Mouse (Mus musculus) heart, embryonic 14.5 days (tissue): ENCODE results near the gene Hebp1. TPM values are rescaled to one million over a fixed set of nuclear protein-coding genes. Genes with fewer than 3 reads are reported as not detected.

Experiments
- ATAC-seq: fragments of 200-750 bp; cut with Nextera tagmentation; 2 replicates; pipeline ENCODE4 v1.8.0; 2017; ENCODE audit warnings: low read depth, moderate TSS enrichment; ENCODE audit not compliant: insufficient number of reproducible peaks, insufficient read depth, low FRiP score
- H3K27ac ChIP-seq, 2 experiments: fragments of 200-500 bp in 1 of 2; fragments of 300-500 bp in 1 of 2; sonication (generic) in 1 of 2; replicated peaks in 1 of 2; 2 replicates each; pipeline ENCODE4 v1.5.1; 2012 to 2014; ENCODE audit warnings: low read depth in 2 of 2, low read length in 2 of 2, control low read depth in 1 of 2, mild to moderate bottlenecking in 1 of 2, mixed read lengths in 1 of 2; ENCODE audit not compliant: control insufficient read depth in 1 of 2, insufficient read depth in 1 of 2
- H3K27me3 ChIP-seq: fragments of 300-500 bp; sonication (generic); 2 replicates; pipeline ENCODE4 v1.6.1; 2014; ENCODE audit warnings: mild to moderate bottlenecking, low read length, control low read depth; ENCODE audit not compliant: control insufficient read depth, insufficient read depth
- H3K36me3 ChIP-seq: fragments of 300-500 bp; sonication (generic); 2 replicates; pipeline ENCODE4 v1.6.1; 2014; ENCODE audit warnings: mild to moderate bottlenecking, control low read depth, low read length, mixed read lengths; ENCODE audit not compliant: control insufficient read depth, insufficient read depth
- H3K4me1 ChIP-seq, 2 experiments: fragments of 200-500 bp in 1 of 2; fragments of 300-500 bp in 1 of 2; sonication (generic) in 1 of 2; 2 replicates each; pipeline ENCODE4 v1.6.1; 2012 to 2014; ENCODE audit warnings: low read length in 2 of 2, control low read depth in 1 of 2, mixed read lengths in 1 of 2; ENCODE audit not compliant: control insufficient read depth in 2 of 2, insufficient read depth in 2 of 2
- H3K4me2 ChIP-seq: fragments of 300-500 bp; sonication (generic); 2 replicates; pipeline ENCODE4 v1.6.1; 2014; ENCODE audit warnings: mild to moderate bottlenecking, low read length
- H3K4me3 ChIP-seq, 2 experiments: fragments of 200-500 bp in 1 of 2; fragments of 300-500 bp in 1 of 2; sonication (generic) in 1 of 2; 2 replicates each; pipeline ENCODE4 v1.5.1; 2012 to 2014; ENCODE audit warnings: low read length in 2 of 2, mild to moderate bottlenecking in 2 of 2, control low read depth in 1 of 2, low read depth in 1 of 2, moderate library complexity in 1 of 2; ENCODE audit not compliant: control insufficient read depth in 1 of 2, insufficient read depth in 1 of 2
- H3K9ac ChIP-seq: fragments of 300-500 bp; sonication (generic); 2 replicates; pipeline ENCODE4 v1.6.1; 2014; ENCODE audit warnings: mild to moderate bottlenecking, low read length
- H3K9me3 ChIP-seq: fragments of 300-500 bp; sonication (generic); 2 replicates; pipeline ENCODE4 v1.6.1; 2016; ENCODE audit warnings: low read length, control low read depth; ENCODE audit not compliant: control insufficient read depth
- WGBS: fragments of 180-500 bp; shearing (Covaris S2); extraction: QIAGEN DNeasy Blood & Tissue Kit; methylation state at CpG from one replicate; pipeline ENCODE4 v1.1.7; 2014; 5-methylcytosine and 5-hydroxymethylcytosine counted together
- polyA plus RNA-seq: library from polyadenylated mRNA; unstranded; fragments of >200 nt; fragmentation: Nextera tagmentation; extraction: Ambion mirVana; gene quantifications from 2 replicates; pipeline ENCODE4 v1.2.1, GENCODE M21; 2014

Gene Hebp1
- 2.5 and 9.2 TPM in 2 replicates for polyA plus RNA-seq

DNA sequence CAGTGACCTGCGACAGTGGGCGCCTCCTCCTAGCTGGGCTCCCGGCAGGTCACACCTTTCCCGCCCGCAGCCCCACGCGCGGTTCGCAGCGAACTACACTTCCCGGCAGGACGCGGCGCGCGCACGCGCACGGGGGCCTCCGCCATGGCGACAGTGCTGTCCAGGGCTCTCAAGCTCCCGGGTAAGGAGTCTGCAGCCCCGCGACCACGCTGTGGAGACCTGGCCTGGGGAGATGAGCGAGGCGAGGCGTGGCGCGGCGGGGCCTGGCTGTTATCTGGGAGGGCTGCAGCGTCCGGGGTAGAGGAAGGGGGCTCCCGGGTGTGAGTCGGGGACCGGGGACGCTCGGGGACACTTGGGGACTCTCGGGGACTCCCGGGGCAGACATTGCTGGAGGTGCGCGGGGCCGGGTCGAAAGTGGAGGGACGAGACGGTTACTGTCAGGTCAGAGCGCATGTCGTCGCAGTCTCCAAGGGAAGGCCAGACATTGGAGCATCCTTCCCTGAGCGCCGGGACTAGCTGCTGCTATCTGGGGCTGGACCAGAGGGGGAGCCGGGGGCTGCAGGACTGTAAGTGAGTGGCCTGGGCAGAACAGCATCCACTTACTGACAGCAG lies at the start of gene Hebp1, which contains the start of gene Fam234b:
Hebp1 (minus strand) TSS at position 102 of the 612 bp plus-strand sequence.
Fam234b (plus strand) TSS at position 57 of the 612 bp plus-strand sequence.
- Histone ChIP-seq H3K4me2 (peak within 1 kb of the TSS; percentile 72), H3K36me3 (no peaks in the 10 kb centered on the region), H3K4me3 (peak within 1 kb of the TSS; percentile 69 to 85), H3K27ac (0 out of 4 replicates have a peak within 1 kb of the TSS, but pooled peaks of 1 of the 2 experiments have one; percentile 29), H3K9me3 (no peaks in the 10 kb centered on the region), H3K27me3 (no peaks in the 10 kb centered on the region), H3K9ac (peak within 1 kb of the TSS; percentile 83), H3K4me1 (peaks cover 4 to 10% of the 10 kb centered on the region in 2 experiments)
- ATAC-seq: peak; percentile 83
- WGBS: under 1% methylated on average over 50 of the region's 52 CpGs

DNA sequence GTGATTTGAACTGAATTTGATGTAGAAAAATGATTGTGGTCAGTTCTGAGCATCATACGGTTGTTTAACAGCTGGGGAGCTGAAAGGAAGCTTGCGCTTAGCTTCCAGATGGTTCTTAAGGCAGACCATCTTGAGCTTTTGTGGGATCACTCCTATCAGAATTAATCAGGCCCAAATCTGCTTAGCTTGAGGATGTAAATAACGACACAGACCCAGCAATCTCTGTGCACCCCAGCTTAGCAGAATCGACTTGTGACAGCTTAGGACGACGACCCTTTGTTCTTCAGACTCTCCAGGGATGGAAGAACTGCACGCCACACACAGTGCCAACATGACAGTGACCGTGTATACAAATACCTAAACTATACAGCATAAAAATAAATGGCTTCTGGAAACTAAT lies 47.8 kb upstream of the Hebp1 start:
- no peak overlapping the region for H3K27ac ChIP-seq
- no peaks in the 10 kb centered on the region for H3K9me3 ChIP-seq
- H3K36me3 ChIP-seq: no peaks in the 10 kb centered on the region
- H3K4me2 ChIP-seq: no peak overlapping the region
- H3K9ac ChIP-seq: no peak overlapping the region
- no peak overlapping the region for H3K4me3 ChIP-seq
- no peak for ATAC-seq
- H3K4me1 ChIP-seq: peaks cover 18 to 19% of the 10 kb centered on the region in 2 experiments
- no peaks in the 10 kb centered on the region for H3K27me3 ChIP-seq
- WGBS: 74% methylated on average over 8 of the region's 8 CpGs

DNA sequence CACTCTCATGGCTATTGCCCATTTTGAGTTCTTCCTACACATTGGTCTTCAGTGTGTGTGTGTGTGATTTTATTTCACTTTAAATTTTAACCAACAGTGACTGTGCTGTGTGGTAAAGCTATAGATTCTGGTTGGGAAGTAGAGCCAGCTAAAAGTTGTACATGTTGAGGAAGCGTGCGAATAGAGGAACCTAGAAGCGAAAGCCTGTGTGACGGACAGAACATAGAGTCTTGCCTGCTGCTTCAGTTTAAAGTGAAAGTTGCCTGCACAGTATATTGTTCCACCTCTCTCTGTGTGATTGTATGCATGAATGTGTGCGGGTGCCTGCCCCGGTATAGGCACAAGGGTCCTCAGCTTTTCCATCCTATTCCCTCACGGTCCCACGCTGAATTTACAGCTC lies 42.5 kb upstream of the Hebp1 start:
- 85% methylated on average over 8 of the region's 8 CpGs for WGBS
- ATAC-seq: no peak
- peaks cover 13 to 18% of the 10 kb centered on the region in 2 experiments for H3K4me1 ChIP-seq
- H3K9me3 ChIP-seq: no peaks in the 10 kb centered on the region
- peaks cover 3% of the 10 kb centered on the region; the same call in 1 of the 2 replicates for H3K36me3 ChIP-seq
- no peaks in the 10 kb centered on the region for H3K27me3 ChIP-seq
- no peak overlapping the region for H3K4me3 ChIP-seq
- no peak overlapping the region for H3K4me2 ChIP-seq
- no peak overlapping the region for H3K9ac ChIP-seq
- no peak overlapping the region for H3K27ac ChIP-seq

DNA sequence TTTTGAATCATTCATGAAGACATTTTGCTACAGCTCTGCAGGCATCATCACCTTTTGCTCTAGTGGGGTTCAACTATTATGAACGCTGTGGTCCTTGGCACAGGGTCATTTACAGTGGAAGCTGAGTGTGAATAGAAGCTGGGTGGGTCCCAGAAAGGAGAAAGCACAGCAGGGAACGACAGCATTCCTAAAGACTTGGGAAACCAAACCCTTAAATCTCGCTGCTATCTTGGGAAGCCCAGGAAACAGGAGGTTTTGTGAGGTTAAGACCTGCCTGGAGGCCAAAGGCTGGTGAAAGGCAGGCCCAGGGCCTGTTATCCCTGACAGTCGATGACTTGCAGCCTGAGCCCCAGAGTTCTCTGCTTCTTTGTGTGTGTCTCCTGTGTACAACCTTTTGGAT lies 40.4 kb upstream of the Hebp1 start:
- H3K4me2 ChIP-seq: no peak overlapping the region
- ATAC-seq: no peak

DNA sequence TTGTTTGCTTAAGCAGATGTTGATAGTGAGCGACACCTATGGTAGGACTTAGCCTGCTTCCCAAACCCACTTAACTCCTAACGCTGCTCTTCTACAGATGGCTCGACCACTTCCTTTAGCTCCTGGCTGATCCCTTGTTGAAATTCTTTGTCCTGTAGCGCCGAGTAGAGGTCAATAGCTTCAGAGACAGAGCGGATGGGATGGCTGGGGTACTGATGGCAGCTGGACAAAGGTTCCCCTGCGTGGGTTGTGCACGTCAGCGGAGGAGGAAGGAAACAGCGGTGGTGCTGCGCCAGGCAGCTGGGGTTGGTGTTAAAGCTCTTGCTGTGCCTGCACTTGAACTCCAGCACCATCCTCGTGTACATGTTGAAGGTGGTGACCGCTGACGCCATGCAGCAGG lies 39.5 kb upstream of the Hebp1 start:
- WGBS: 34% methylated on average over 14 of the region's 14 CpGs
- H3K9me3 ChIP-seq: no peaks in the 10 kb centered on the region
- no peak overlapping the region for H3K27ac ChIP-seq
- ATAC-seq: no peak
- H3K36me3 ChIP-seq: peaks cover 14% of the 10 kb centered on the region
- H3K4me1 ChIP-seq: peaks cover 13 to 18% of the 10 kb centered on the region in 2 experiments
- H3K4me3 ChIP-seq: no peak overlapping the region
- H3K27me3 ChIP-seq: no peaks in the 10 kb centered on the region
- H3K4me2 ChIP-seq: no peak overlapping the region
- no peak overlapping the region for H3K9ac ChIP-seq

More for the DNA sequence above, 40.4 kb upstream of the Hebp1 start:
- Histone ChIP-seq H3K27ac (no peak overlapping the region), H3K36me3 (peaks cover 14% of the 10 kb centered on the region), H3K4me3 (no peak overlapping the region), H3K9me3 (no peaks in the 10 kb centered on the region), H3K27me3 (no peaks in the 10 kb centered on the region), H3K9ac (no peak overlapping the region), H3K4me1 (peaks cover 13 to 18% of the 10 kb centered on the region in 2 experiments)
- WGBS: 33% methylated on average over 4 of the region's 4 CpGs

DNA sequence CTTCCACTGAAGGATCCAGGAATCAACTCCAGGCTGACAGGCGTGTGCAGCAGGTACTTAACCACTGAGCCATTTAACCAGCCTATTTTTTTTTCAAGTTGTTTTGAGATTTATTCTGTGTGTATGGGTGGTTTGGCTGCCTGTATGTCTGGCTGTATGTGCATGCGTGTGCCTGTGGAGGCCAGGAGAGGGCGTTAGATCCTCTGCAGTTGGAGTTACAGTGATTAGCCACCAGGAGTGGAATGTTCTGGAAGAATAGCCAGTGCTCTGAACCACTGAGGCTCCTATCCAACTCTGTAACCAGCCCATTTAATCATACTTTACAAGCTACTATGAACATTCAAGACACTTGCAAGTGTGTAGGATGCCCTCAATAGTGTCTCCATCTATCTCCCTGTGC lies 38.8 kb upstream of the Hebp1 start:
- Histone ChIP-seq H3K9me3 (no peaks in the 10 kb centered on the region), H3K9ac (no peak overlapping the region), H3K36me3 (peaks cover 14% of the 10 kb centered on the region), H3K27me3 (no peaks in the 10 kb centered on the region), H3K4me1 (peaks cover 13% of the 10 kb centered on the region in 2 experiments), H3K4me2 (no peak overlapping the region), H3K27ac (no peak overlapping the region), H3K4me3 (no peak overlapping the region)
- 88% methylated on average over 3 of the region's 3 CpGs for WGBS
- ATAC-seq: no peak

DNA sequence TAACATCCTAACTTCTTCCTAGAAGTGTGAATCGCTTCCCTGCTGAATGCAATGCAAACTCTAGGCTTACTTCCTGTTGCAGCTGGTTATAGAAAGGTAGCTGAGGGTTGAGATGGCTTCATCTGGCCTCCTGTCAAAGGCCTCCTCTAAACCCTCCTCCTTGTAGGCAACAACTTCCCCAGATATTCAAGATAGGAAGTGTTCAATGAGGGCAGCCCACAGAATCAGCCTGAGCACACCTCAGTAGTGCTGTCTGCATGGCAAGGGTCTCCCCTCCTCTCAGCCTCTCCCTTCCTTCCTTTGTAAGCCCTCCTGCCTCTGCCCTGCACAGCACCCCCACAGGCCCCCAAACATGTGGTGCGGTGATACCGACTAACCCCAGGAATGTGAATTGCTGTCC lies 37.9 kb upstream of the Hebp1 start:
- Histone ChIP-seq H3K27ac (no peak overlapping the region), H3K4me3 (no peak overlapping the region), H3K4me2 (no peak overlapping the region), H3K36me3 (peaks cover 14% of the 10 kb centered on the region), H3K27me3 (no peaks in the 10 kb centered on the region), H3K4me1 (peaks cover 7 to 8% of the 10 kb centered on the region in 2 experiments; a peak in 3 of 4 replicates), H3K9me3 (no peaks in the 10 kb centered on the region), H3K9ac (no peak overlapping the region)
- no peak for ATAC-seq
- 90% methylated on average over 3 of the region's 3 CpGs for WGBS
